Mouse (Mus musculus) embryonic facial prominence, embryonic 15.5 days (tissue): ENCODE data around the gene Tnrc6b. TPM values are rescaled to one million over a fixed set of nuclear protein-coding genes. Genes with fewer than 3 reads are reported as not detected.
A peak's percentile ranks its signal among the peaks of the same experiment; 100 is the strongest.

Source experiments
- ATAC-seq: fragments of 200-750 bp; cut with Nextera tagmentation; 2 replicates; pipeline ENCODE4 v1.8.0; 2017; ENCODE audit warnings: low read depth, moderate TSS enrichment; ENCODE audit not compliant: insufficient number of reproducible peaks, low FRiP score, low TSS enrichment
- H3K27ac ChIP-seq: fragments of 300-500 bp; sonication (generic); replicated peaks from 2 replicates; pipeline ENCODE4 v1.5.1; 2015; ENCODE audit warnings: mild to moderate bottlenecking, inconsistent platforms
- H3K27me3 ChIP-seq: fragments of 300-500 bp; sonication (generic); 2 replicates; pipeline ENCODE4 v1.6.1; 2015; ENCODE audit warnings: inconsistent platforms
- H3K36me3 ChIP-seq: fragments of 300-500 bp; sonication (generic); 2 replicates; pipeline ENCODE4 v1.6.1; 2015; ENCODE audit warnings: mild to moderate bottlenecking, inconsistent platforms
- H3K4me1 ChIP-seq: fragments of 300-500 bp; sonication (generic); 2 replicates; pipeline ENCODE4 v1.6.1; 2015; ENCODE audit warnings: inconsistent platforms
- H3K4me2 ChIP-seq: fragments of 300-500 bp; sonication (generic); replicated peaks from 2 replicates; pipeline ENCODE4 v1.6.1; 2015; ENCODE audit warnings: mild to moderate bottlenecking, inconsistent platforms
- H3K4me3 ChIP-seq: fragments of 300-500 bp; sonication (generic); replicated peaks from 2 replicates; pipeline ENCODE4 v1.5.1; 2015; ENCODE audit warnings: mild to moderate bottlenecking, inconsistent platforms
- H3K9ac ChIP-seq: fragments of 300-500 bp; sonication (generic); 2 replicates; pipeline ENCODE4 v1.6.1; 2015; ENCODE audit warnings: inconsistent platforms
- H3K9me3 ChIP-seq: fragments of 300-500 bp; sonication (generic); replicated peaks from 2 replicates; pipeline ENCODE4 v1.6.1; 2016; ENCODE audit warnings: inconsistent platforms
- WGBS: fragments of 180-500 bp; shearing (Covaris S2); methylation state at CpG from one replicate; pipeline ENCODE4 v1.1.7; 2015; 5-methylcytosine and 5-hydroxymethylcytosine counted together
- polyA plus RNA-seq: library from polyadenylated mRNA; unstranded; fragments of >200 nt; fragmentation: Nextera tagmentation; extraction: Ambion mirVana; gene quantifications from 2 replicates; pipeline ENCODE4 v1.2.1, GENCODE M21; 2015

Tnrc6b gene
- polyA plus RNA-seq, 1 experiment from 2014 or later: 23.9 TPM

- no peak for ATAC-seq
- H3K9me3 ChIP-seq: no peaks in the 10 kb centered on the region
- H3K9ac ChIP-seq: no peak overlapping the region
- H3K27ac ChIP-seq: no peak overlapping the region
- H3K4me2 ChIP-seq: no peak overlapping the region
- WGBS: 55% methylated on average over 3 of the region's 3 CpGs
- H3K4me1 ChIP-seq: peaks cover 15% of the 10 kb centered on the region
- H3K4me3 ChIP-seq: no peak overlapping the region
- no peaks in the 10 kb centered on the region for H3K27me3 ChIP-seq
- H3K36me3 ChIP-seq: no peaks in the 10 kb centered on the region; the same call in 1 of the 2 replicates
Measured at GRCm38 (mm10) chr15:80945851-80946250, 234.7 kb downstream of the Tnrc6b start.

- no peaks in the 10 kb centered on the region for H3K9me3 ChIP-seq
- no peaks in the 10 kb centered on the region for H3K27me3 ChIP-seq
- H3K36me3 ChIP-seq: peaks cover 15% of the 10 kb centered on the region
- peak within 1 kb of the TSS; percentile 96 for H3K4me3 ChIP-seq
- peak within 1 kb of the TSS; percentile 56 for H3K9ac ChIP-seq
- ATAC-seq: peak; percentile 92
- peak within 1 kb of the TSS; percentile 73 for H3K4me2 ChIP-seq
- under 1% methylated on average over 63 of the region's 63 CpGs for WGBS
- H3K4me1 ChIP-seq: peaks cover 15% of the 10 kb centered on the region
- H3K27ac ChIP-seq: peak within 1 kb of the TSS; percentile 92
Measured at GRCm38 (mm10) chr15:80948145-80949135, 237.3 kb downstream of the Tnrc6b start, which contains the start of gene Adsl. Adsl (plus strand) TSS chr15:80948490.

GRCm38 (mm10) chr15:80949431-80949830 lies 238.3 kb downstream of the Tnrc6b start:
- H3K27me3 ChIP-seq: no peaks in the 10 kb centered on the region
- ATAC-seq: no peak
- H3K4me2 ChIP-seq: peak overlapping the region; percentile 73
- peak overlapping the region; percentile 29; the same call in 1 of the 2 replicates for H3K9ac ChIP-seq
- no peaks in the 10 kb centered on the region for H3K9me3 ChIP-seq
- peaks cover 25% of the 10 kb centered on the region for H3K36me3 ChIP-seq
- 39% methylated on average over 4 of the region's 4 CpGs for WGBS
- no peak overlapping the region for H3K27ac ChIP-seq
- peaks cover 15% of the 10 kb centered on the region for H3K4me1 ChIP-seq
- peak overlapping the region; percentile 96 for H3K4me3 ChIP-seq

GRCm38 (mm10) chr15:80950055-80950454 lies 238.9 kb downstream of the Tnrc6b start:
- 86% methylated on average over 7 of the region's 7 CpGs for WGBS
- peak overlapping the region; percentile 73; the same call in 1 of the 2 replicates for H3K4me2 ChIP-seq

GRCm38 (mm10) chr15:80953971-80954370 lies 242.9 kb downstream of the Tnrc6b start:
- Histone ChIP-seq H3K9me3 (no peaks in the 10 kb centered on the region), H3K36me3 (peaks cover 64% of the 10 kb centered on the region), H3K9ac (no peak overlapping the region), H3K4me3 (no peak overlapping the region), H3K27ac (no peak overlapping the region), H3K4me1 (peaks cover 14% of the 10 kb centered on the region), H3K4me2 (no peak overlapping the region), H3K27me3 (no peaks in the 10 kb centered on the region)
- 89% methylated on average over 9 of the region's 9 CpGs for WGBS
- ATAC-seq: no peak

More at GRCm38 (mm10) chr15:80950055-80950454, 238.9 kb downstream of the Tnrc6b start:
- Histone ChIP-seq H3K4me3 (no peak overlapping the region), H3K27me3 (no peaks in the 10 kb centered on the region), H3K27ac (no peak overlapping the region), H3K4me1 (peaks cover 15% of the 10 kb centered on the region), H3K9ac (no peak overlapping the region), H3K36me3 (peaks cover 31% of the 10 kb centered on the region), H3K9me3 (no peaks in the 10 kb centered on the region)
- no peak for ATAC-seq

- Histone ChIP-seq H3K27ac (no peak overlapping the region), H3K9ac (no peak overlapping the region), H3K4me1 (peaks cover 5% of the 10 kb centered on the region), H3K36me3 (peaks cover 72% of the 10 kb centered on the region), H3K4me2 (no peak overlapping the region), H3K4me3 (no peak overlapping the region), H3K27me3 (no peaks in the 10 kb centered on the region), H3K9me3 (no peaks in the 10 kb centered on the region)
- ATAC-seq: no peak
- WGBS: 79% methylated on average over 3 of the region's 3 CpGs
Measured at GRCm38 (mm10) chr15:80954861-80955260, 243.7 kb downstream of the Tnrc6b start.

- H3K27ac ChIP-seq: no peak overlapping the region
- peaks cover 83% of the 10 kb centered on the region for H3K36me3 ChIP-seq
- H3K9ac ChIP-seq: no peak overlapping the region
- H3K4me1 ChIP-seq: no peaks in the 10 kb centered on the region
- no peak overlapping the region for H3K4me2 ChIP-seq
- ATAC-seq: no peak
- no peaks in the 10 kb centered on the region for H3K9me3 ChIP-seq
- H3K27me3 ChIP-seq: no peaks in the 10 kb centered on the region
- no peak overlapping the region for H3K4me3 ChIP-seq
- 92% methylated on average over 12 of the region's 12 CpGs for WGBS
Measured at GRCm38 (mm10) chr15:80955836-80956438, 244.8 kb downstream of the Tnrc6b start.

- no peak for ATAC-seq
- 80% methylated on average over 1 of the region's 1 CpGs for WGBS
- peaks cover 58% of the 10 kb centered on the region for H3K36me3 ChIP-seq
Measured at GRCm38 (mm10) chr15:80969371-80969770, 258.3 kb downstream of the Tnrc6b start.

GRCm38 (mm10) chr15:80974311-80974710 lies 263.2 kb downstream of the Tnrc6b start:
- Histone ChIP-seq H3K27me3 (no peaks in the 10 kb centered on the region), H3K4me2 (no peak overlapping the region), H3K4me1 (no peaks in the 10 kb centered on the region), H3K36me3 (peaks cover 14% of the 10 kb centered on the region), H3K9me3 (no peaks in the 10 kb centered on the region), H3K9ac (no peak overlapping the region), H3K4me3 (no peak overlapping the region), H3K27ac (no peak overlapping the region)
- ATAC-seq: no peak
- WGBS: 21% methylated on average over 5 of the region's 5 CpGs

More at GRCm38 (mm10) chr15:80969371-80969770, 258.3 kb downstream of the Tnrc6b start:
- Histone ChIP-seq H3K9ac (no peak overlapping the region), H3K4me1 (no peaks in the 10 kb centered on the region), H3K27me3 (no peaks in the 10 kb centered on the region), H3K4me2 (no peak overlapping the region), H3K27ac (no peak overlapping the region), H3K4me3 (no peak overlapping the region), H3K9me3 (no peaks in the 10 kb centered on the region)

- WGBS: 82% methylated on average over 3 of the region's 3 CpGs
- Histone ChIP-seq H3K27me3 (no peaks in the 10 kb centered on the region), H3K9ac (no peak overlapping the region), H3K4me2 (no peak overlapping the region), H3K27ac (no peak overlapping the region), H3K4me3 (no peak overlapping the region), H3K4me1 (no peaks in the 10 kb centered on the region), H3K36me3 (0 out of 2 replicates have a peak, but pooled peaks cover under 1% of the 10 kb centered on the region), H3K9me3 (no peaks in the 10 kb centered on the region)
- no peak for ATAC-seq
Measured at GRCm38 (mm10) chr15:80975666-80976065, 264.6 kb downstream of the Tnrc6b start.
